Mouse (Mus musculus) embryonic facial prominence, embryonic 11.5 days (tissue): ENCODE data around the gene Gpr160. TPM values are rescaled to one million over a fixed set of nuclear protein-coding genes. Genes with fewer than 3 reads are reported as not detected.
A peak's percentile ranks its signal among the peaks of the same experiment; 100 is the strongest.

Source experiments
- ATAC-seq: fragments of 200-750 bp; cut with Nextera tagmentation; replicated peaks from 2 replicates; pipeline ENCODE4 v1.8.0; 2017; ENCODE audit warnings: low read depth; ENCODE audit not compliant: insufficient number of reproducible peaks, low FRiP score, low TSS enrichment
- DNase-seq: peaks from one replicate; pipeline ENCODE4 v3.0.0-alpha.2; 2015; ENCODE audit warnings: low spot score
- H3K27ac ChIP-seq: fragments of 300-500 bp; sonication (generic); replicated peaks from 2 replicates; pipeline ENCODE4 v1.5.1; 2014; ENCODE audit warnings: mild to moderate bottlenecking, low read depth, low read length, control low read depth
- H3K27me3 ChIP-seq: fragments of 300-500 bp; sonication (generic); 2 replicates; pipeline ENCODE4 v1.6.1; 2014; ENCODE audit warnings: mild to moderate bottlenecking, low read length, moderate library complexity, mixed read lengths; ENCODE audit not compliant: control insufficient read depth, insufficient read depth
- H3K36me3 ChIP-seq: fragments of 300-500 bp; sonication (generic); replicated peaks from 2 replicates; pipeline ENCODE4 v1.6.1; 2014; ENCODE audit warnings: low read depth, mild to moderate bottlenecking, low read length, moderate library complexity, mixed read lengths; ENCODE audit not compliant: control insufficient read depth, insufficient read depth
- H3K4me1 ChIP-seq: fragments of 300-500 bp; sonication (generic); 2 replicates; pipeline ENCODE4 v1.6.1; 2014; ENCODE audit warnings: low read length, mixed read lengths; ENCODE audit not compliant: control insufficient read depth, insufficient read depth
- H3K4me2 ChIP-seq: fragments of 300-500 bp; sonication (generic); 2 replicates; pipeline ENCODE4 v1.6.1; 2014; ENCODE audit warnings: low read depth, mild to moderate bottlenecking, control low read depth, low read length, moderate library complexity
- H3K4me3 ChIP-seq: fragments of 300-500 bp; sonication (generic); 2 replicates; pipeline ENCODE4 v1.5.1; 2014; ENCODE audit warnings: low read depth, low read length, control low read depth
- H3K9ac ChIP-seq: fragments of 300-500 bp; sonication (generic); replicated peaks from 2 replicates; pipeline ENCODE4 v1.6.1; 2014; ENCODE audit warnings: mild to moderate bottlenecking, control low read depth, low read length
- H3K9me3 ChIP-seq: fragments of 300-500 bp; sonication (generic); replicated peaks from 2 replicates; pipeline ENCODE4 v1.6.1; 2016; ENCODE audit warnings: mild to moderate bottlenecking, low read length, inconsistent platforms, mixed read lengths; ENCODE audit not compliant: control insufficient read depth
- whole genome bisulfite sequencing: fragments of 180-500 bp; shearing (Covaris S2); extraction: QIAGEN DNeasy Blood & Tissue Kit; methylation state at CpG from one replicate; pipeline ENCODE4 v1.1.7; 2014; 5-methylcytosine and 5-hydroxymethylcytosine counted together
- polyA plus RNA-seq: library from polyadenylated mRNA; unstranded; fragments of >200 nt; fragmentation: Nextera tagmentation; extraction: Ambion mirVana; gene quantifications from 2 replicates; pipeline ENCODE4 v1.2.1, GENCODE M21; 2014

The Gpr160 gene
- 1.7 and 3.2 TPM in 2 replicates for polyA plus RNA-seq

GRCm38 (mm10) chr3:30855604-30856458 is at the start of gene Gpr160:
Gene Gpr160, plus strand, starts transcription at chr3:30855950.
- no peaks in the 10 kb centered on the region for H3K4me1 ChIP-seq
- under 1% methylated on average over 73 of the region's 75 CpGs for WGBS
- H3K9ac ChIP-seq: peak within 1 kb of the TSS; percentile 48
- peaks cover 10% of the 10 kb centered on the region for H3K27me3 ChIP-seq
- peak within 1 kb of the TSS; percentile 56 for H3K4me3 ChIP-seq
- peak; percentile 81 for ATAC-seq
- no peaks in the 10 kb centered on the region for H3K9me3 ChIP-seq
- DNase-seq: peak; percentile 59
- H3K36me3 ChIP-seq: no peaks in the 10 kb centered on the region
- H3K4me2 ChIP-seq: peak within 1 kb of the TSS; percentile 92
- no peak within 1 kb of the TSS for H3K27ac ChIP-seq

GRCm38 (mm10) chr3:30812881-30813280 is 42.9 kb upstream of the Gpr160 start:
- peaks cover 6% of the 10 kb centered on the region for H3K36me3 ChIP-seq

DNA sequence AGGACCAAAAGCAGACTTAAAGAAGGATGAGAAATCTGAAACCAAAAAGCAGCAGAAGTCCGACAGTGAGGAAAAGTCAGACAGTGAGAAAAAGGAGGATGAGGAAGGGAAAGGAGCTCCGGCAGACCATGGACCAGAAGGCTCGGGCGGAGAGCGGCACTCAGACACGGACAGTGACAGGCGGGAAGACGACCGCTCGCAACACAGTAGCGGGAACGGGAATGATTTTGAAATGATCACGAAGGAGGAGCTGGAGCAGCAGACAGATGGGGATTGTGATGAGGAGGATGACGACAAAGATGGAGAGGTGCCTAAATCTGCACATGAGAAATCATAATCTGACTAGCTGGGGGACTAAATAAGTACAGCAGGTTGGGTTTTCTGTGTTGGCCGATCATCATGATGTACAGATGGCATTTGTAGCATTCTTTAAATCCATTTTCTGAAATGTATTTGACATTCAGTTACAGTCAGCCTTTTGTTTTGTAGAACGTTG is 37.1 kb upstream of the Gpr160 start:
- Histone ChIP-seq H3K27ac (no peak overlapping the region), H3K4me3 (no peak overlapping the region), H3K9me3 (no peaks in the 10 kb centered on the region), H3K9ac (no peak overlapping the region), H3K4me2 (no peak overlapping the region), H3K36me3 (peaks cover 6% of the 10 kb centered on the region; the same call in 1 of the 2 replicates), H3K27me3 (no peaks in the 10 kb centered on the region), H3K4me1 (no peaks in the 10 kb centered on the region)
- 97% methylated on average over 16 of the region's 16 CpGs for WGBS
- ATAC-seq (no peak), DNase-seq (no peak)

More at GRCm38 (mm10) chr3:30812881-30813280, 42.9 kb upstream of the Gpr160 start:
- Histone ChIP-seq H3K4me3 (no peak overlapping the region), H3K27ac (no peak overlapping the region), H3K27me3 (no peaks in the 10 kb centered on the region), H3K4me2 (no peak overlapping the region), H3K9me3 (no peaks in the 10 kb centered on the region), H3K9ac (no peak overlapping the region), H3K4me1 (no peaks in the 10 kb centered on the region)
- 75% methylated on average over 3 of the region's 3 CpGs for WGBS
- ATAC-seq: no peak
- DNase-seq: no peak

GRCm38 (mm10) chr3:30822163-30822562 is 33.6 kb upstream of the Gpr160 start:
- Histone ChIP-seq H3K9ac (no peak overlapping the region), H3K4me1 (no peaks in the 10 kb centered on the region), H3K4me2 (no peak overlapping the region), H3K9me3 (no peaks in the 10 kb centered on the region), H3K36me3 (peaks cover 3% of the 10 kb centered on the region; the same call in 1 of the 2 replicates), H3K27me3 (no peaks in the 10 kb centered on the region), H3K27ac (no peak overlapping the region), H3K4me3 (no peak overlapping the region)
- WGBS: 94% methylated on average over 8 of the region's 8 CpGs
- DNase-seq: no peak
- ATAC-seq: no peak

DNA sequence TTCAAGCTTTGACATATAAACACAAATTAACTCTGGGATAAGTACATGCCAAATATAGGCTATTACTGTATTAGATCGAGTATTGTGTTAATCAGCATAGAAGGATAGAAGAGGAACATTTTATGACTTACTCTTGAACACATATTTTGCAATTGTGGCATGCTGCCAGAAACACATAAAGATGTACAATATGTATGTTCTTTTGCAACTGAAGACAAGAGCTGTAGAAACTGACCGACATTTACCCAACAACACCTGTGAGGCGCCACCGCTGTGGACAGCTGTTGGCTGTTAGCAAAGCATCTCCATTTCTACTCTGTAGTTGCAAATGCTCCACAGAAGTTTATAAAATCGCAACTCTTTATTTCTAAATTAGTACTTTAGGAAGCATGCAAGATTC is 29.7 kb upstream of the Gpr160 start:
- ATAC-seq (no peak), DNase-seq (no peak)
- WGBS: 95% methylated on average over 5 of the region's 5 CpGs
- no peak overlapping the region for H3K9ac ChIP-seq
- no peaks in the 10 kb centered on the region for H3K27me3 ChIP-seq
- no peaks in the 10 kb centered on the region for H3K4me1 ChIP-seq
- no peak overlapping the region for H3K4me2 ChIP-seq
- no peaks in the 10 kb centered on the region for H3K9me3 ChIP-seq
- no peak overlapping the region for H3K27ac ChIP-seq
- H3K4me3 ChIP-seq: no peak overlapping the region
- no peaks in the 10 kb centered on the region for H3K36me3 ChIP-seq

GRCm38 (mm10) chr3:30831848-30832606 is 23.7 kb upstream of the Gpr160 start:
- Histone ChIP-seq H3K4me1 (no peaks in the 10 kb centered on the region), H3K9ac (no peak overlapping the region), H3K4me3 (no peak overlapping the region), H3K4me2 (no peak overlapping the region), H3K27me3 (no peaks in the 10 kb centered on the region), H3K27ac (no peak overlapping the region), H3K36me3 (no peaks in the 10 kb centered on the region), H3K9me3 (no peaks in the 10 kb centered on the region)
- ATAC-seq (no peak), DNase-seq (no peak)
- 72% methylated on average over 15 of the region's 15 CpGs for WGBS

- no peak overlapping the region for H3K4me2 ChIP-seq
- no peak for ATAC-seq
- WGBS: 85% methylated on average over 3 of the region's 3 CpGs
These were observed 22.5 kb upstream of the Gpr160 start for GRCm38 (mm10) chr3:30833254-30833653.

More at GRCm38 (mm10) chr3:30833254-30833653, 22.5 kb upstream of the Gpr160 start:
- H3K27me3 ChIP-seq: no peaks in the 10 kb centered on the region
- no peak overlapping the region for H3K27ac ChIP-seq
- H3K4me3 ChIP-seq: no peak overlapping the region
- DNase-seq: no peak
- no peak overlapping the region for H3K9ac ChIP-seq
- H3K9me3 ChIP-seq: no peaks in the 10 kb centered on the region
- H3K36me3 ChIP-seq: no peaks in the 10 kb centered on the region
- H3K4me1 ChIP-seq: no peaks in the 10 kb centered on the region
